Comparison of ENCODE assay signal across 8 mouse cellular contexts in the genomic region with DNA sequence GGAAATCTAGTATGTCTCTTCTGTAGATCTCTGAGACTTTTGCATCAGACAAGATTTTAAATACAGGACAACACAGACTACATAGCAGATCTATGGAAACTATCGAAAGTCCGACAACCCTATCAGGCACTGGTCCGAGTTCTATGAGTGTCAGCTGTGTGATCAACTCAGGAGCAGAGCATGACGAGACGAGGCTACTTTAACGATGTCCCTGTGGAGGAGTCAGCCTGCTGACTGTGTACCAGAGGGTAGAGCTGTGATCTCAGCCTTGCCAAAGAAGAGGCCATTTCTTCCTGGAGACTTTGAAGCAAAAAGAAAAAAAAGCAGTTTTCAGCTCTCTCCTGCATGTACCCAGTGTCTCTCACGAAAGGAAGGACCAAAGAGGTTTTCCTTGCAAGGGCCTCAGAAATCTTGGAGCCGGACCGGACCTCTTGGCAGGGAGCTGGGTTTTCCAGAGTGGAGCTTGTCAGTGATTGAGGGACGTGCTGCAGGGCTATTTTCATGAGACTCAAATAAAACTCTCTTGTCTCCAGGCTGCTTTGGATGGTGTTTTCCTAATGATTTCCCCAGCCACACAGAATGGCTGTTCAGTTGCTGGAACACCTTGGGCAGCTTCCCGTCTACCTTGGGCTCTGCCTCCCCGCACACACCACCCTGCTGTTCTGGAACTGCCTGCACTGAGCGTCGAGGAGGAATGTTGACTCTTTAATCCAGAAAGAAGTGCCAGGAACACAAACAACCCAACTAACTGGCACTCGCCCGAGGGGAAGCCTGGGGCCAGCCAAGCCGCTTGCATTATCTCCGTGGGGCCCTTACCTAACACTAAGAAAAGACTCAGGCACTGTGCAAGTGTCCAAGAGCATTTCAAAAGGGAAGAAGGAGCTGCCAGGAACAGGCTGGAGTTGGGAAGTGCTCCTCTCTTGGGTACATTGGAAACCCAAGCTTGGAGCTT. TPM values are rescaled to one million over a fixed set of nuclear protein-coding genes. Genes with fewer than 3 reads are reported as not detected.
DNase-seq lines count a peak whose midpoint lies in the region; ATAC-seq and TF ChIP-seq lines count a peak whose summit lies in the region.

No protein-coding gene starts in this region.

- no peak for TF ChIP-seq CTCF in testis, adult 2 months (IDR thresholded peaks at IDR 0.05; ENCODE audit: control insufficient read depth, insufficient read depth, insufficient replicate concordance, low read depth, low read length)

- H3K36me3 ChIP-seq in heart, embryonic 11.5 days (ENCODE audit: control insufficient read depth, insufficient read depth, low read length) = no peaks in the 10 kb centered on the region
- H3K36me3 ChIP-seq in testis, adult 2 months (ENCODE audit: control insufficient read depth, insufficient read depth, low read length) = no peaks in the 10 kb centered on the region
- no peaks in the 10 kb centered on the region for H3K36me3 ChIP-seq in heart, embryonic 13.5 days

- no peak overlapping the region for H3K4me3 ChIP-seq in heart, embryonic 11.5 days (ENCODE audit: low read depth, low read length)
- no peak overlapping the region for H3K4me3 ChIP-seq in testis, adult 2 months (ENCODE audit: control insufficient read depth, low read depth, low read length)
- H3K4me3 ChIP-seq in heart, embryonic 13.5 days = no peak overlapping the region

- H3K9me3 ChIP-seq in heart, embryonic 11.5 days (replicated peaks; ENCODE audit: control insufficient read depth, low read length) = no peaks in the 10 kb centered on the region
- no peaks in the 10 kb centered on the region for H3K9me3 ChIP-seq in heart, embryonic 13.5 days

- WGBS in heart, embryonic 11.5 days (ENCODE audit: insufficient replicate concordance) = 73% methylated on average over 18 of the region's 18 CpGs
- 55% methylated on average over 18 of the region's 18 CpGs for WGBS in heart, embryonic 13.5 days

- peak; percentile 98 for DNase-seq in heart, adult 11 months
- DNase-seq in testis, postnatal 10 days (ENCODE audit: low spot score) = no peak
- peak; percentile 73 for DNase-seq in lung, postnatal 14 days
- DNase-seq in thymus, postnatal 4 days = no peak
- DNase-seq in ovary, postnatal 10 days (ENCODE audit: low spot score) = no peak

- ATAC-seq in heart, embryonic 11.5 days (replicated peaks; ENCODE audit: insufficient number of reproducible peaks, low FRiP score, low TSS enrichment) = no peak
- no peak for ATAC-seq in heart, embryonic 13.5 days (ENCODE audit: extremely low read depth, insufficient number of reproducible peaks, low FRiP score, low TSS enrichment)

- no peak overlapping the region for H3K27ac ChIP-seq in heart, embryonic 11.5 days (ENCODE audit: low read depth, low read length)
- H3K27ac ChIP-seq in testis, adult 2 months (ENCODE audit: control insufficient read depth, insufficient read depth, low read depth, low read length) = peak overlapping the region; percentile 63
- H3K27ac ChIP-seq in heart, embryonic 13.5 days (replicated peaks) = peak overlapping the region; percentile 69

- no peak overlapping the region for H3K9ac ChIP-seq in heart, embryonic 11.5 days (ENCODE audit: low read depth, low read length)
- no peak overlapping the region; the same call in 1 of the 2 replicates for H3K9ac ChIP-seq in heart, embryonic 13.5 days

- H3K4me2 ChIP-seq in heart, embryonic 11.5 days = no peak overlapping the region
- H3K4me2 ChIP-seq in heart, embryonic 13.5 days = no peak overlapping the region

- TF ChIP-seq POLR2A in testis, adult 2 months (IDR thresholded peaks at IDR 0.05; ENCODE audit: control insufficient read depth, low read depth, low read length) = no peak; the same call in 1 of the 2 replicates

- H3K4me1 ChIP-seq in heart, embryonic 11.5 days (ENCODE audit: control insufficient read depth, insufficient read depth, low read length) = peaks cover 4% of the 10 kb centered on the region; the same call in 1 of the 2 replicates
- peaks cover 3% of the 10 kb centered on the region; the same call in 1 of the 2 replicates for H3K4me1 ChIP-seq in testis, adult 2 months (ENCODE audit: control insufficient read depth, insufficient read depth, low read length)
- H3K4me1 ChIP-seq in heart, embryonic 13.5 days = peaks cover 38% of the 10 kb centered on the region

- H3K27me3 ChIP-seq in heart, embryonic 11.5 days (ENCODE audit: control insufficient read depth, insufficient read depth, low read length) = no peaks in the 10 kb centered on the region
- H3K27me3 ChIP-seq in testis, adult 2 months (ENCODE audit: control insufficient read depth, insufficient read depth, low read length) = no peaks in the 10 kb centered on the region
- H3K27me3 ChIP-seq in heart, embryonic 13.5 days (replicated peaks) = no peaks in the 10 kb centered on the region

RNA-seq across cellular contexts. Expression of a gene that starts 32.1 kb away (rescaled TPM):
- polyA plus RNA-seq in heart, embryonic 11.5 days (2014; fragmentation: Nextera tagmentation; extraction: Ambion mirVana) = 1.4 and 1.5 TPM in 2 replicates
- 0.57 and 0.75 TPM in 2 replicates for polyA plus RNA-seq in testis, adult 2 months (2012; rRNA removed)
- 0.94 and 1.2 TPM in 2 replicates for polyA plus RNA-seq in heart, embryonic 13.5 days (2015; fragmentation: Nextera tagmentation; extraction: Ambion mirVana)

RNA-seq across cellular contexts. Expression of a gene that starts 39.5 kb away (rescaled TPM):
- polyA plus RNA-seq in heart, embryonic 11.5 days (2014; fragmentation: Nextera tagmentation; extraction: Ambion mirVana) = 27.8 TPM in 2 replicates
- polyA plus RNA-seq in testis, adult 2 months (2012; rRNA removed) = 14.2 and 16.3 TPM in 2 replicates
- 21.4 and 23.6 TPM in 2 replicates for polyA plus RNA-seq in heart, embryonic 13.5 days (2015; fragmentation: Nextera tagmentation; extraction: Ambion mirVana)

RNA-seq across cellular contexts. Expression of a gene that starts 39.8 kb away (rescaled TPM):
- 8.2 and 13.2 TPM in 2 replicates for polyA plus RNA-seq in heart, embryonic 11.5 days (2014; fragmentation: Nextera tagmentation; extraction: Ambion mirVana)
- polyA plus RNA-seq in testis, adult 2 months (2012; rRNA removed) = 4.1 and 5.1 TPM in 2 replicates
- 9.8 and 11.8 TPM in 2 replicates for polyA plus RNA-seq in heart, embryonic 13.5 days (2015; fragmentation: Nextera tagmentation; extraction: Ambion mirVana)

Comparison
In these comparisons a context has a peak if more than half of its experiments do, and no peak if none do; other contexts are left out.
1. DNase-seq: peak in heart, adult 11 months (single experiment) and lung, postnatal 14 days (single experiment); none in testis, postnatal 10 days (single experiment), thymus, postnatal 4 days (single experiment) and ovary, postnatal 10 days (single experiment).